In the genomic region with DNA sequence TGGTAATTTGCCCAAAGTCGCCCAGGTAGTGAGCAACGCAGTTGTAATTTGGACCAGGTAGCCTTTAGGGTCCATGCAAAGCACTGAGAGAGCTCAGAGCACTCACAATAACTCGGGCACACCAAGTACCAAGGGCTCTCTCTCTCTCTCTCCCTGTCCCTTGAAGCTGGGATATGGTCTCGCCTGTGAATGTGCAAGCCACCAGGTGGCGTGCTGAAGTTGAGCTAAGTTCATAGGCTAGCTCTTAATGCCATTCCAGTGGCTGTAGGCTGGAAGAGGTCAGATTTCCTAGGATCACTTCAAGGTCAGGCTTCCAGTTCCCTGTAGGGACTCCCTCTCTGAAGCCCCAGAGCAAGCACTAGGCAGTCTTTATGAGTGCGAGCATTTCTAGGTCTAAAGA, we compare ENCODE assay signal across 9 mouse cellular contexts.
DNase-seq lines count a peak whose midpoint lies in the region; ATAC-seq lines count a peak whose summit lies in the region.
"Had no signal": no experiment of that assay in that cellular context is flagged by ENCODE, and none has a peak within 500 bp of the region (broad histone marks: within the 10 kb centered on the region; RNA-seq: fewer than 3 reads in every experiment).

No protein-coding gene starts in this region.

- no peak overlapping the region for H3K4me2 ChIP-seq in heart, embryonic 11.5 days
- H3K4me2 ChIP-seq: limb, embryonic 13.5 days had no signal

- H3K27me3 ChIP-seq in heart, embryonic 11.5 days (ENCODE audit: control insufficient read depth, insufficient read depth, low read length), result no peaks in the 10 kb centered on the region
- H3K27me3 ChIP-seq: limb, embryonic 13.5 days had no signal

- H3K9ac ChIP-seq in heart, embryonic 11.5 days (ENCODE audit: low read depth, low read length), result no peak overlapping the region
- H3K9ac ChIP-seq: limb, embryonic 13.5 days had no signal

- H3K36me3 ChIP-seq in heart, embryonic 11.5 days (ENCODE audit: control insufficient read depth, insufficient read depth, low read length), result no peaks in the 10 kb centered on the region
- H3K36me3 ChIP-seq: limb, embryonic 13.5 days had no signal

- WGBS in heart, embryonic 11.5 days (ENCODE audit: insufficient replicate concordance), result 22% methylated on average over 6 of the region's 6 CpGs

- no peak for ATAC-seq in heart, embryonic 11.5 days (replicated peaks; ENCODE audit: insufficient number of reproducible peaks, low FRiP score, low TSS enrichment)
- peak; percentile 46 for ATAC-seq in granulocyte monocyte progenitor cell, adult 5-6 weeks (replicated peaks; ENCODE audit: poor library complexity, severe bottlenecking)

- no peak overlapping the region for H3K4me3 ChIP-seq in heart, embryonic 11.5 days (ENCODE audit: low read depth, low read length)
- H3K4me3 ChIP-seq: limb, embryonic 13.5 days had no signal

- peaks cover 11% of the 10 kb centered on the region; the same call in 1 of the 2 replicates for H3K4me1 ChIP-seq in heart, embryonic 11.5 days (ENCODE audit: control insufficient read depth, insufficient read depth, low read length)

- H3K9me3 ChIP-seq in heart, embryonic 11.5 days (replicated peaks; ENCODE audit: control insufficient read depth, low read length), result no peaks in the 10 kb centered on the region
- H3K9me3 ChIP-seq: limb, embryonic 13.5 days had no signal

- peak; percentile 53 to 75 for DNase-seq in heart, adult 18-20 months
- peak; percentile 78 for DNase-seq in NIH3T3 (ENCODE audit: low read depth)
- DNase-seq in cerebellum, postnatal 25 days, result peak; percentile 54 to 76
- peak; percentile 27 for DNase-seq in layer of hippocampus, adult 9-11 months
- DNase-seq in lung, postnatal 25 days (ENCODE audit: low spot score), result peak; percentile 54
- DNase-seq in testis, postnatal 10 days (ENCODE audit: low spot score), result peak; percentile 82

- H3K27ac ChIP-seq in heart, embryonic 11.5 days (ENCODE audit: low read depth, low read length), result no peak overlapping the region
- H3K27ac ChIP-seq: limb, embryonic 13.5 days had no signal

Comparison
In these comparisons a context has a peak if more than half of its experiments do, and no peak if none do; other contexts are left out.
1. DNase-seq: peak in every context shown above with its lines; median percentile 82 in testis, postnatal 10 days; 78 in NIH3T3; 65 in cerebellum, postnatal 25 days; 64 in heart, adult 18-20 months; 54 in lung, postnatal 25 days; 27 in layer of hippocampus, adult 9-11 months.